Mouse (Mus musculus): ENCODE measurements at regions not wholly inside any gene's neighbourhood (a gene's known extent, or its start where the extent isn't known, plus 50 kb on each side); places are given as distances from the start of the nearest gene placed in this dataset.

DNA sequence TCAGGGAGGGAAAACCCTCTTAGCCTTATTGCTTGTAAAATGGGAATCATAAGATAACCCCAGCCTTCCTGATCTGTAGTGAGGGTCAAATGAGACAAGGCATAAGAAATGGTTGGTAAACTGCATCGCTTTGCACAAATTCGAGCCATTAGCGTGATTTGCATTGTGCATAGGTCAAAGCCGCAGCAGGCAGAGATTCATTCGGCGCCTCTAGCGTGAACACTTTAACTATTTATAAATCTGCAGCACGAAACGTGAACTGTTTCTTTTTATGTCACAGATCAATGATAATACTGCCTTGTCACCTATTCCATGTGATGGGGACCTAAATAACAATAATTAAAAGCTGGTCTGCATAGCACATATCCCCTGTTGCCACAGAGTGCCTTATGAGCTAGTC is 354.9 kb downstream of the Lrig3 start:
- TF ChIP-seq CTCF (IDR thresholded peaks at IDR 0.05) (no peak), POLR2A (IDR thresholded peaks at IDR 0.05; ENCODE audit: insufficient read depth, low read depth, low read length) (no peak), EP300 (IDR thresholded peaks at IDR 0.05; ENCODE audit: insufficient read depth, low read depth, low read length) (no peak)

Data from heart, adult 2 months (tissue).